Mouse (Mus musculus): ENCODE data around the gene Fndc3a. TPM values are rescaled to one million over a fixed set of nuclear protein-coding genes. Genes with fewer than 3 reads are reported as not detected.

Gene Fndc3a
- polyA plus RNA-seq, 1 experiment from 2014 or later = 47.3 TPM

- WGBS = 90% methylated on average over 4 of the region's 4 CpGs
- H3K27ac ChIP-seq (replicated peaks) = no peak overlapping the region
- no peak overlapping the region for H3K4me2 ChIP-seq (replicated peaks)
- H3K4me3 ChIP-seq = no peak overlapping the region
- no peak overlapping the region for H3K9ac ChIP-seq (replicated peaks)
- no peaks in the 10 kb centered on the region for H3K9me3 ChIP-seq
- H3K27me3 ChIP-seq = peaks cover 6% of the 10 kb centered on the region; the same call in 1 of the 2 replicates
- H3K4me1 ChIP-seq = no peaks in the 10 kb centered on the region
- ATAC-seq (replicated peaks) = no peak
- no peaks in the 10 kb centered on the region for H3K36me3 ChIP-seq
Measured at GRCm38 (mm10) chr14:72716175-72716574, 6.4 kb upstream of the Fndc3a start.

- 38% methylated on average over 4 of the region's 4 CpGs for WGBS
Measured at GRCm38 (mm10) chr14:72711130-72711529, 1.3 kb upstream of the Fndc3a start.

DNA sequence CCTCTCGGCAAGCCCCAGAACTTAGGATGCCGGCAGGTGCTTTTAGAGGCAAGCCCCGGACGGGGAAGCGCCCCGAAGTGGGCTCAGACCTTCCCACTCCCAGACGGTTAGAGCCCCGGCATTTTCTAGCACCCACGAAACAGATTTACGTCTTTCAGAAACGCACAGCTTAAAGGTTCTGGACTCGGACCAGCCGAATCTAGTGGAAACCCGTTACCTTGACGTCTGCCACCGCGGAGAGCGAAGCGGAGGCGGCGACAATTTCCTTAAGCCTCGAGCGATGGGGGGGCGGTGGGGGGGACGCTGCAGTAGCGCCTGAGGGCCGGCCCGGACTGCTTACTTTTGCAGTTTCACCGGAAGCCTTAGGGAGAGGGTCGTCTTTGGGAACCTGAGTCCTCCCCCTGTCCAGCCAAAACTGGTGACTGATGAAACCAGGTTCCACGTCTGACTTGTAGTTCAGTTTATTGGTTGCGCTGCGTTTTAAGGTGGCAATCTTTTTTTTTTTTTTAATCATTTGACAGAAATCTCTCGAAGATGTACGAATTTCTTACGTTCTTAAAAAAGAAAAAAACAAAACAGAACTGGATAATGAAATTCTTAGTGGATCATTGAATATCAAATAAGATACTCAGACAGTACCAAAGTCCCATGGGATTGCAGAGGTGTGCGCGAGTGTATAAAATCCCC, 681 bp upstream of the Fndc3a start:
- WGBS = under 1% methylated on average over 38 of the region's 38 CpGs
- Histone ChIP-seq H3K4me2 (replicated peaks) (peak overlapping the region; percentile 73), H3K4me1 (peaks cover 21% of the 10 kb centered on the region), H3K4me3 (peak overlapping the region; percentile 97), H3K27me3 (peaks cover 6% of the 10 kb centered on the region; the same call in 1 of the 2 replicates), H3K9ac (replicated peaks) (peak overlapping the region; percentile 90), H3K9me3 (no peaks in the 10 kb centered on the region), H3K27ac (replicated peaks) (peak overlapping the region; percentile 92), H3K36me3 (no peaks in the 10 kb centered on the region)
- peak; percentile 51 for ATAC-seq (replicated peaks)

More at GRCm38 (mm10) chr14:72711130-72711529, 1.3 kb upstream of the Fndc3a start:
- Histone ChIP-seq H3K4me3 (peak overlapping the region; percentile 97), H3K4me1 (peaks cover 21% of the 10 kb centered on the region), H3K27ac (replicated peaks) (no peak overlapping the region), H3K9me3 (no peaks in the 10 kb centered on the region), H3K9ac (replicated peaks) (no peak overlapping the region), H3K4me2 (replicated peaks) (peak overlapping the region; percentile 73), H3K27me3 (peaks cover 6% of the 10 kb centered on the region; the same call in 1 of the 2 replicates), H3K36me3 (no peaks in the 10 kb centered on the region)
- ATAC-seq (replicated peaks) = no peak

DNA sequence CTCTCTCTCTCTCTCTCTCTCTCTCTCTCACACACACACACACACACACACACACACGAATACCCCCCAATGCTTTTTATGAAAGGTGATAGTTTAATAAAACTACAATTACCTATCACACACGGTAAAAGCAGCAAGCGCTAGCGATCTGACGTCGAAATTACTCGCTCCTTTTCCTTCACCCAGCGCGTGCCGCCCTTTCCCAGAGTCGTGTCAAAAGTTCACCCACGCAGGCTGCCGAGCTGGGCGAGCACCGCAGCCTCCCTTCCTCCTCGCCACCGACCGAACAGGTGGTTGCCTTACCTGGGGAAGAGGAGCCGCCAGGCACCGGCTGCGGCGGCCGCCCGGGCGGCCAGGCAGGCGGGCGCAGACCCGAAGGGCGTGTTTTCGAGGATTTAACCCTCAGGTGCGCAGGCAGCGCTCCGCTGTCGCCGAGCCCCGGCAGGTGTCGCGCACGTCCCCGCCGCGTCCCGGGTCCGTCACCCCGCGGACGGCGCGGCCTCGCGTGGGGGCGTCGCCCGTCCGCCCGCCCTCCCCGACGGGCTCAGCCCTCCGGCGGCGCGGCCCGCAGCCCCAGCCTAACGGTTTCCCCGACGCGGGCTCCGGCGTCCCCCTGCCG, 603 bp downstream of the Fndc3a start:
- H3K4me1 ChIP-seq = peaks cover 21% of the 10 kb centered on the region
- H3K9ac ChIP-seq (replicated peaks) = peak overlapping the region; percentile 90
- H3K27ac ChIP-seq (replicated peaks) = peak overlapping the region; percentile 92
- peak overlapping the region; percentile 97 for H3K4me3 ChIP-seq
- ATAC-seq (replicated peaks) = no peak; the same call in 1 of the 2 replicates
- peaks cover 6% of the 10 kb centered on the region; the same call in 1 of the 2 replicates for H3K27me3 ChIP-seq
- H3K9me3 ChIP-seq = no peaks in the 10 kb centered on the region
- no peaks in the 10 kb centered on the region for H3K36me3 ChIP-seq
- whole genome bisulfite sequencing = under 1% methylated on average over 68 of the region's 70 CpGs
- H3K4me2 ChIP-seq (replicated peaks) = peak overlapping the region; percentile 73

GRCm38 (mm10) chr14:72708581-72708991, 1.2 kb downstream of the Fndc3a start:
- Histone ChIP-seq H3K36me3 (no peaks in the 10 kb centered on the region), H3K4me2 (replicated peaks) (peak overlapping the region; percentile 73), H3K27me3 (peaks cover 6% of the 10 kb centered on the region; the same call in 1 of the 2 replicates), H3K27ac (replicated peaks) (no peak overlapping the region), H3K9ac (replicated peaks) (peak overlapping the region; percentile 8; the same call in 1 of the 2 replicates), H3K9me3 (no peaks in the 10 kb centered on the region), H3K4me3 (peak overlapping the region; percentile 97), H3K4me1 (peaks cover 21% of the 10 kb centered on the region)
- no peak for ATAC-seq (replicated peaks)
- 19% methylated on average over 11 of the region's 11 CpGs for WGBS

DNA sequence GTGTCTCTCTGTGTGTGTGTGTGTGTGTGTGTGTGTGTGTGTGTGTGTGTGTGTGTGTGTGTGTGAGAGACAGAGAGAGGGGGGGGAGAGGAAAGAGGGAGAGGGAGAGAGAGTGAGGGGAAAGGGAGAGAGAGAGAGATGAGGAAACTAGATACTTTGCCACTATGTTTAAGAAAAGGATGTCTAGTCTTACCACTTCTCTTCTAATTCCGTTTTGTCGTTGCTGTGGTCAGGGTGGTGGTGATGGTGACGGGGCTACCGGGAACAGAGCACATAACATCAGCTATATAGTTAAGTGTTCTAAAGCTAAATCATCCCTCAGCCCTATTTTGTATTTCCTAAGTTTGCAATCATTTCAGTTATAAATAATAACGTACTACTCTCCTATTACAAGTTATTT, 9.7 kb downstream of the Fndc3a start:
- no peak for ATAC-seq (replicated peaks)
- Histone ChIP-seq H3K9ac (replicated peaks) (no peak overlapping the region), H3K27ac (replicated peaks) (no peak overlapping the region), H3K27me3 (no peaks in the 10 kb centered on the region), H3K4me3 (no peak overlapping the region), H3K9me3 (no peaks in the 10 kb centered on the region), H3K4me2 (replicated peaks) (no peak overlapping the region), H3K36me3 (no peaks in the 10 kb centered on the region), H3K4me1 (no peaks in the 10 kb centered on the region)
- 87% methylated on average over 5 of the region's 5 CpGs for WGBS

- H3K9ac ChIP-seq (replicated peaks) = no peak overlapping the region
- no peaks in the 10 kb centered on the region for H3K27me3 ChIP-seq
- no peaks in the 10 kb centered on the region for H3K9me3 ChIP-seq
- H3K4me2 ChIP-seq (replicated peaks) = no peak overlapping the region
- WGBS = 86% methylated on average over 1 of the region's 1 CpGs
- H3K27ac ChIP-seq (replicated peaks) = no peak overlapping the region
- H3K4me1 ChIP-seq = no peaks in the 10 kb centered on the region
- no peak overlapping the region for H3K4me3 ChIP-seq
- no peak for ATAC-seq (replicated peaks)
- H3K36me3 ChIP-seq = no peaks in the 10 kb centered on the region
Measured at GRCm38 (mm10) chr14:72691406-72691805, 18.4 kb downstream of the Fndc3a start.

GRCm38 (mm10) chr14:72689525-72689924, 20.3 kb downstream of the Fndc3a start:
- Histone ChIP-seq H3K27ac (replicated peaks) (no peak overlapping the region), H3K9ac (replicated peaks) (no peak overlapping the region), H3K4me2 (replicated peaks) (no peak overlapping the region), H3K4me1 (no peaks in the 10 kb centered on the region), H3K4me3 (no peak overlapping the region), H3K36me3 (no peaks in the 10 kb centered on the region), H3K9me3 (no peaks in the 10 kb centered on the region), H3K27me3 (no peaks in the 10 kb centered on the region)
- no peak for ATAC-seq (replicated peaks)

GRCm38 (mm10) chr14:72684857-72685370, 24.9 kb downstream of the Fndc3a start:
- H3K4me3 ChIP-seq = no peak overlapping the region
- 78% methylated on average over 4 of the region's 4 CpGs for WGBS
- H3K36me3 ChIP-seq = no peaks in the 10 kb centered on the region
- H3K27ac ChIP-seq (replicated peaks) = no peak overlapping the region
- H3K9ac ChIP-seq (replicated peaks) = no peak overlapping the region
- ATAC-seq (replicated peaks) = no peak
- no peak overlapping the region for H3K4me2 ChIP-seq (replicated peaks)
- no peaks in the 10 kb centered on the region for H3K27me3 ChIP-seq
- H3K9me3 ChIP-seq = no peaks in the 10 kb centered on the region
- no peaks in the 10 kb centered on the region for H3K4me1 ChIP-seq

DNA sequence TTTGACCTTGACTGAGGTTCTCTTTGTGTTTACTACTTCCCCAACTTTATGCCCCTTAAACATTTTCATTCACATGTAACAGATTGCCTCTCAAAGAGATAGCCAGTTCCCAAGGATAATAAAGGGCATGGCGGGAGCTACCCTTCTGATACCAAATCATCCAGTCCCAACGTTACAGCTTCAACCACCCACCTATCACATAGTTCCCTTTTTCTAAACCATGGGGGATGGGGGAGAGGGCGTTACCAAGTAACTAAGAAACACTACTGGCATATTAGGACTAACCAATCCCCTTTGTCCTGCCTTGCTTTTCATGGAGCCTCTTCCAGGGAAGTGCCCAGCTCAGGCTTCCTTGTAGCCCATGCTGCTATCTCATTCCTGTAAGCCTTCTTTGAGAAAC, 32.6 kb downstream of the Fndc3a start:
- no peaks in the 10 kb centered on the region for H3K9me3 ChIP-seq

DNA sequence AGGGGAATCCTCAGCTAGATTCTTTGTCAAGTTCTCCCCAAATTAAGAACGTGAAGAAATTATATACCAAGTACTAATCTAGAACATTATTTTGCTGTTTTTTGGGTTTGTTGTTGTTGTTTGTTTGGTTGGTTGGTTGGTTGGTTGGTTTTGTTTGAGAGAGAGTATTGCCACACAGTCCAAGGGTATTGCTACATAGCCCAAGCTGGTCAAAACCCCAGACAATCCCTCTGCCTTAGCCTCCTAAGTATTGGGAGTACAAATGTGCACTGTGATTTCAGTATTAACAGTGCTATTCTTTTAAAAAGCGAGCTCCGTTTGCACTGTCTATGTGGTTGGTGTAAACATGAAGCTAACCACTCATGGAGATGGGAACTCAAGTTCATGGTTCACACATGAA, 37.9 kb downstream of the Fndc3a start:
- H3K4me3 ChIP-seq = no peak overlapping the region
- no peaks in the 10 kb centered on the region for H3K4me1 ChIP-seq
- H3K4me2 ChIP-seq (replicated peaks) = no peak overlapping the region
- WGBS = 97% methylated on average over 3 of the region's 3 CpGs
- no peak overlapping the region for H3K9ac ChIP-seq (replicated peaks)
- no peaks in the 10 kb centered on the region for H3K36me3 ChIP-seq
- no peak for ATAC-seq (replicated peaks)
- no peak overlapping the region for H3K27ac ChIP-seq (replicated peaks)
- no peaks in the 10 kb centered on the region for H3K27me3 ChIP-seq
- H3K9me3 ChIP-seq = no peaks in the 10 kb centered on the region

More for the DNA sequence above, 32.6 kb downstream of the Fndc3a start:
- H3K36me3 ChIP-seq = no peaks in the 10 kb centered on the region
- ATAC-seq (replicated peaks) = no peak
- WGBS = 82% methylated on average over 3 of the region's 3 CpGs
- H3K27me3 ChIP-seq = no peaks in the 10 kb centered on the region
- H3K4me1 ChIP-seq = no peaks in the 10 kb centered on the region
- H3K4me3 ChIP-seq = no peak overlapping the region
- H3K9ac ChIP-seq (replicated peaks) = no peak overlapping the region
- no peak overlapping the region for H3K4me2 ChIP-seq (replicated peaks)
- H3K27ac ChIP-seq (replicated peaks) = no peak overlapping the region

- no peak overlapping the region for H3K9ac ChIP-seq (replicated peaks)
- WGBS = 98% methylated on average over 2 of the region's 2 CpGs
- no peaks in the 10 kb centered on the region for H3K27me3 ChIP-seq
- H3K27ac ChIP-seq (replicated peaks) = no peak overlapping the region
- no peak overlapping the region for H3K4me3 ChIP-seq
- H3K36me3 ChIP-seq = no peaks in the 10 kb centered on the region
- no peak overlapping the region for H3K4me2 ChIP-seq (replicated peaks)
- H3K4me1 ChIP-seq = no peaks in the 10 kb centered on the region
- H3K9me3 ChIP-seq = no peaks in the 10 kb centered on the region
- ATAC-seq (replicated peaks) = no peak
Measured at GRCm38 (mm10) chr14:72670987-72671386, 38.8 kb downstream of the Fndc3a start.

All from forebrain, embryonic 15.5 days (tissue).